Mouse (Mus musculus) induced T-regulatory cell, adult 2 months (primary cell): Measurements from ENCODE around the gene Abhd12.

ENCODE experiments used
- DNase-seq: peaks from one replicate; pipeline ENCODE4 v3.0.0-alpha.2; 2012; ENCODE audit warnings: low read depth

The Abhd12 gene

DNA sequence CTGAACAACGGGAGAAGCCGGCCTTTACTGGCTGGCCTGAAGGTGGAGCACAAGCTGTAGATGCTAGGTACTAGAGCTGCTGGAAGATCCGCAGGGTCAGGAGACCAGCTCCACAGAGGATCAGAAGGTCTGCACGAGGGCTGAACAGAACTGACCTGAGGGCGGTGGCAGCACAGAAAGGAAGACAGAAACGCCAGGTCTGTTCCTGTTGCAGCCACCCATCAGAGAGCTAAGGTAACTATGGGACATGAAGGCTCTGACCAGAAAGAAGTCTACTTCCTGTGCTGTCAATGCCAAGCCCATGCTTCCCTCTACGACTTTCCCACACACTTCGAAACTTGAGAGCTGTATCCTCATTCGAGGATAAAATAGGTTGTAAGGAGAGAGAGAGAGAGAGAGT lies 53.3 kb downstream of the Abhd12 start:
- DNase-seq = no peak

DNA sequence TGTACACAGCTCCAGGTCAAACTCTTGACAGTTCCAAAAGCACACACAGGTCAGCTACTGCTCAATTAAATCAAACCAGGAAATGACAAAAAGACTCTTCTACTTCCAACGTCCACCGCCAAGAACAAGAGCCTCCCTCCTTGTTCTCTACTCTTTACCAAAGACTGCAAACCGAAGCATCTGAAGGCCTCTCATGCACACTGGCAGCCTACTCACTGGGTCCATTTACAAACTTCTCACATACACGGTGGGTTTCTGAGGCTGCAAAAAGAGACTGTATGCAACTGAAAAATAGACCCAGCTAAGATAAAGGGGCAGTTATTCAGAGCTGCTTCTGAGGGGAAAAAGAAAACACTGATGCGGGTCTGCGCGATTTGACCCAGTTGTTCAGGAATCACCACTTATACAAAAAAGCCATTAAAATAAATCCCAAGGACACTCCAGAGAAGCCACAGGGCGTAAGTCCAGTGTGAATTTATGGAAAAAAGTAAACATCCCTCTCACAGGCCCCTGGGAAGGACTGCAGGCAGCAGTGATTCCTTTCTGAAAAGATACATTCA lies 57.0 kb downstream of the Abhd12 start:
- no peak for DNase-seq

DNA sequence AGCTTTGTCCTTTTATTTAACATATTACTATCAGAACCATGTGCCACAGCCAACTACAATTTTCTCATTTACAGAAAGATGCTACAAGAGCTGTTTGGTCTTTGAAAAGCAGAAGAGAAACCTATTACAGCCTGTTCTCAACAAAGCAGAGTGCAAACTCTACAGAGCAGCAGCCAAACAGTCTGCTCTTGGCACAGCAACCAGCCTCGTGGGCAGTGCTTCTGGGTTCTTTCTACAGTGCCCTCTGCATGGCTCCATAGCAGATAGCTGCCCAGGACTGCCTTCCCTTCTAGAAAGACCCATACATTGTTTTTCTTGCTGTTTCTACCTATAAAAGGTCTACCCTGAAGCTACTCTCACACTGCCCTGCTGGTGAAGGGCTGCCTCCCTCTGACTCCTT lies 59.7 kb downstream of the Abhd12 start:
- no peak for DNase-seq

DNA sequence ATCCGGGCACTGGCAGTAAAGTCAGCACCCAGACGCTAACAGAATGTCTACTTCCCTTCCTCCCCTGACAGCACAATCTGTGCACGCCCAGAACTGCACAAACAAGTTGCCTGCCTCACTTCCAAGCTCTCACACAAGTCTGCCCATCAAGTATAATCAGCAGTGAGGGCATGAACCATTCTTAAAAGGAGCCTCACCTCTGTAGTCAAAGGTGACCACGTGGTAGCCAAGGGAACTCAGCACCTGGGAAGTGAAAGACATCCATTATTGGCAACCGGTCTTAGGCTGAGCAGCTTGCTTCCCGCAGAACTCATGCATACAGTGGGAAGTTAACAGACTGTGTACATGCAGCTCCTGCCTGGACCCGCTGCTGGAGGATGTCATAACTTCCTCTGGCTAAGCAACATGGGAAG lies 62.5 kb downstream of the Abhd12 start:
- no peak for DNase-seq

DNA sequence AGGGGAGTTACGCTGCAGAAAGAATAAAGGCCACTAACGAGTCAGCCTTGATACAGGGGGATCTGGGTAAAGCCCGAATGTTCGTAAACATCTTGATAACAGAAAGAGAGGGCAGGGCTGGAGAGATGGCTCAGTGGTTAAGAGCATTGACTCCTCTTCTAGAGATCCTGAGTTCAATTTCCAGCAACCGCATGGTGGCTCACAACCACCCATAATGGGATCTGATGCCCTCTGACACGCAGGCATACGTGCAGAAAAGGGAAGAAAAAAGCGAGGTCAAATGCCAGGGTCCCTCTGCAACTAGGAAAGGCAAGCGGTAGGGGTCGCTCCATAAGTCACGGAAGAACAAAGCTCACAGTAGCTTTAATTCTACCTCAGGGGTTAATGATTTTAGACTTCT lies 63.4 kb downstream of the Abhd12 start:
- DNase-seq = no peak

DNA sequence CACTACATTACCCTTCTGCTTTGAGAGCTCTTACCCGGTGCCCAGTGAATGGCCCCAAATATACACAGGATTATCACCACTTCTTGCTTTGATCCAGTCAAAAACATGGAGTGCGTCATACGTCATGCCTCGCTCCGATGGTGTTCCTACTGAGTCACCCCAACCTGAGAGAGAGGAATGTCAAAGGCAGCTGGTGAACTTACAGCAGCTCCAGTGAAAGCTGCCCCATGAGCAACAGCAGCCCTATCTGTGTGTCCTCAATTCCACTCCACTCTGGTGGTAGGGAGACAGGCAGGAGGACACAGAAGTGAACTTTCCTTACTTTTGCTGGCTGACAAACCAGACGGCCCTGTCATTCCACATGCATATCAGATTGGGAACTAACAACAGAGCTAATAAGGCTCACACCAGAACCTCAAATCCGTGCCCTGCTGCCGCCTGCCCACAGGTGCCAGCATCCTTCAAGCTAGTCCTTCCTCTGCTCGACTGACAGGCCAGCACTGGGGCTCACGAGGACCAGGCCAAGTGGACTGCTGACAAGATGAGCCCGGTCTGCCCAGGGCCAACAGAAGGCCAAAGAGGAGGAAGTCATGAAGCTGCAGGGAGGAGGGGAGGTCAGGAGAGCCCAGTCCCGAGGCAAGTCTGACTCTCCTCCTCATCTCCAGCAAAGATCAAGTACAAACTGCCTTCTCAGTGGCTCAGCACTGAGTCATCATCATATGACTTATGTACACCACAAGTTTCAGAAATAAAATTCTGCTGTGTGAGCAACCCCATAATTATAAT lies 64.7 kb downstream of the Abhd12 start:
- DNase-seq = peak; percentile 37

DNA sequence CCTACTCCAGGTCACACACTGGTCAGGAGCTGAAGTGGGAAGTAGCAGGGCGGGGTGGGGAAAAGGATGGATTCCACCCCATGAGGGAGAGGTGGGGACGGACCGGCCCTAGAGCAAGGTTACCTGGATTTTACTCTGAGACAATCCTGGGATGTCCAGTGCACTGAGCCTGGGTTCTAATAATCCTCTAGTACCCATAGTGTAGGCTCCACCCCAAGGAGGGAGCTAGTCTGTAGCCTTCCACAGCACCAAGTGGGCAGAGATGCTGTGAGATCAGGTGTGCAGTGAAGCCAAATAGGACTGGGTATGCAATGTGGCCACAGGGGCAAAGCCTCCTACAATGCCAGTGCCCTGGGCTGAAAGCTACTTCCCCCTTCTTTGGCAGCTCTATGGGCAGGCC lies 66.8 kb downstream of the Abhd12 start:
- DNase-seq = no peak

DNA sequence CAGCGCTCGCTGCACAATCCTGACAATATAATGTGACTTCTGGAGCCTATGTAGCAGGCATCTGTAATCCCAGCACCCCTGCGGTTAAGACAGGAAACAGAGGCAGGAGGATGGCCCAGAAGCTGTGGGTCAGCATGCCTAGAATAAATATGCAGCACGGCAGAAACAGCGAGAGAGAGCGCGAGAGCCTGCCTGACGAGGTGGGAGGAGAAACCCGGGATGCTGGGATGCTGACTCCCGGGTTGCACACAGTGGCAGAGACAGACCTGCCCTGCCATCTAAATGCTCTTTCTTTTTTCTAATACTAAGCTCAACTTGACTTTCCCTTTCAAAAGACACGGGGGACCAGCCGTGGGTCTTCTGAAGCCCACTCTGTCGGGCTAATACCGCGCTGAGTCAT lies 67.6 kb downstream of the Abhd12 start:
- DNase-seq = no peak

DNA sequence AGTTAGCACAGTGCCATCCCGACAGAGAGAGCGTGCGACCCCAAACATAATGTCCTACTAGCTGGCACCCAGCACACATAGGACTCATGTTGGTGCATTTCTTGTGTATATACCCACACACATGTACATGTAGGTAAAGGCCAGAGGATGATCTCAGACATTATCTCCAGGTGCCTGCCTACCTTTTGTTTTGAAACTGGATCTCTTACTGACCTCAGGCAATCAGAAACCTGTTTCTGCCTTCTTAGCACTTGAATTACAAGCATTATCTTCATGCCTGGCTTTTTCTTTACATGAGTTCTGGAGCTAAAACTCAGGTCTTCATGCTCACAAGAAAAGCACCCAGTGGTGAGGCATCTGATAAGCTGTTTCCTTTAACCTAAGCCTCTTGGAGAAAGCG lies 68.6 kb downstream of the Abhd12 start:
- DNase-seq = no peak

DNA sequence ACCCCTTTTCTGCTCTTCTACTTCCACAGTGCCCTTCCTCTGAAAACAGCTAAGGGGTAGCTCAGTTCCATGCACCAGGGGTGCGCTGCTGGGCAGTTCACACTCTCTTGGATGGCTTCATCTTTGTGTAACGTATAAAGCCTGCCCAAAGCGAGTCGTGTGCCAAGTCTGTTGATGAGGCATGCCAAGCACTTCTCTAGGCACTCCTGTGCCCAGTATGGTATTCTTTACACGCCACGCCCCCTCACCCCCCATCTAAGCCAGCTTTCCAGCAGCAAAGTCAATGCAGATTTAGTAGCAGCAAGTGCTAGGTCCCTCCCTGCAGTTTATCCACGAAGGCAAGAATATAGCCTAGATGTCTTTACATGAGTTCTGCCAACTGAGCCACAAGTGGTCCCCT lies 69.9 kb downstream of the Abhd12 start:
- DNase-seq = no peak

DNA sequence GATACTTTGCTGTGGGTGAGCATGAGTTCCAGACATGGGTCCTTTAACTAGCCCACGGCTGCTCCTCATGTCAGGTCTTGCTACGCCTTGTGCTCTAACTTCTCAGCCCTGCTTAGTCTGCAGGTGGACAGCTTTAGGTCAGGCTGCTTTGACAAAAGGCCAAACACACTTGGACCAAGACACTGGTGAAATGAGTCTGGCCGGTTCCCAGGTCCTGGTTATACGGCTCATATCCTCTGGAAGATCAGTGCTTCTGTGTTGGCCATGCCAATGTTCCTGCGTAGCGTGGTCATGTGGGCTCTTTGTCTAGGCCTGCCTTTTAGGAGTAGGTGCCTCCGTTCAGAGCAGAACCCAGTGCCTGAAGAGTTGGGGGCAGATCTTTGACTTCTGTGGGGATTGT lies 72.5 kb downstream of the Abhd12 start:
- DNase-seq = no peak

DNA sequence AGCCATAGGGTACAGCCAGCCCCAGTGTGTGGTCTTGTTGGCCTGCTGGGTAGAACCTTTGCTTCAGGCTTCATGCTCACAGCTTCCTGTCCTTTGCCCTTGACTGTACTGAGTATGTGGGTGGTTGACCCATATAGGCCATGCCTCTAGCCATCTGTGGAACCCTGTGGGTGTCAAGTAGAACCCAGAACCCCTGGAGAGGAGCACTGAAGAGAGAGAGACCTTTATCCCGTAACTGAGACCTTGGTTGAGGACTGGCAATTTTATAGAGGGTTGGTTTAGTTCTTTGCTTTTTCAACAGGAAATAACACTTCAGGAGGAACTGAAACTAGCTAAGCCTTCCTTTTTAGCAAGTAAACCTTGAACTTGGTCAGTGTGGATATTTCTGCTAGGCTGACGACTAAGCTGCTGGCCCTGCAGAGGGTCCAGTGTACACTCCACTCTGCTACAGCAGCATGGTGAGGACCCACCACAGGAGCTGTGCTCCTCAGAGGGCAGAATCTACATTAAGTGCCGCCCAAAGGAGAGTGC lies 73.6 kb downstream of the Abhd12 start:
- peak; percentile 29 for DNase-seq

DNA sequence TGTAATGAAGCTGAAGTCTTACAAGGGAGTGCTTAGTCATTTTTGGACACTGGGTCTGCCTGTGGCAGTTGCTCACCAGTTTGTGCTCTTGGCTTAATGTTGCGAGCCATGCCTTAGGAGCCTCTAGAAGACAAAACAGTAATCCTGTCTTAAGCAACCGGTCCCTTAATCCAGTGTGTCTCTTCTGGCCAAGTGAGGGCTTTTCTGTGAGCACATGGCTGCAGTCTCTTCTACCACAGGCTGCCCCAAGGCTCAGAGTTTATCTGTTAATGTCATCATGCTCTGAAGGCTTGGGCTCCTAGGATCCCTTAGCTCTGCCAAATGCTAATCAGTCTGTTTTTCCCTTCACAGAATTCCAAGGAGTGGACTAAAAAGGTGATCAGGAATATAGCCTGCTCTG lies 74.5 kb downstream of the Abhd12 start:
- no peak for DNase-seq

DNA sequence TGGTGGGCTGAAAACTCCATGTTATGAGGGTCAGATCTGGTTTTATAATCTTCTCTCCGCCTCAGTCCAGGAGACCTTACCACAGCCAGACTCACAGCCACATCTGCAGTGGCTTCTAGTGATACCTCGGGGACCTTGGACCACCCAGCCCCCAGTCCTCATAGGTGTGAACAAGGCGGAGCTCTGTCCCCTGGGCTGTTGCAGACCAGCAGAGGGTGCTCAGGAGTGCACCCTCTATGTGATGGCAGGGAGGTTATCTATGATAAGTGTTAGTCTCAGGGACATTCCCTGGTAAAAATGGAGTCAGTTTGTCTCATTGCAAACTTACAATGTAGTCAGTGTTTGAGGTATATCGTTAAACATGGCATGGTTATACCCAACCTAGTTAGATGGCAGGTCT lies 75.9 kb downstream of the Abhd12 start:
- no peak for DNase-seq

DNA sequence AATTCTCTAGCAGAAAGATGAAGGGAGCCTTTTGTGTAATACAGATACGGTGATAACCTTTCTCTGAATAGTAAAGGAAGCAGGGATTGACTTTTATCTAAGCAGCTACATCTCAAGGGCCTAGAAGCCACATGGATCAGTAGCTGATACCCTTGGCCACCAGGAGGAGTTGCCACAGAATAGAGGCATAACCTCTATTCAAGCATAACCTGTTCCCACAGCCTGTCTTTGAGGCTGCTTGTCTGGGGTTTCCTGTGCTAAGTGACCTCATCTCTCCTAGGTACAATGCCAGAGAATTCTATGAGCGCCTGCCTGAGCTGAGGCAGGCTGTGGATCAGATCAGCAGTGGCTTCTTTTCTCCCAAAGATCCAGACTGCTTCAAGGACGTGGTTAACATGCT lies 76.4 kb downstream of the Abhd12 start:
- DNase-seq = peak; percentile 27

DNA sequence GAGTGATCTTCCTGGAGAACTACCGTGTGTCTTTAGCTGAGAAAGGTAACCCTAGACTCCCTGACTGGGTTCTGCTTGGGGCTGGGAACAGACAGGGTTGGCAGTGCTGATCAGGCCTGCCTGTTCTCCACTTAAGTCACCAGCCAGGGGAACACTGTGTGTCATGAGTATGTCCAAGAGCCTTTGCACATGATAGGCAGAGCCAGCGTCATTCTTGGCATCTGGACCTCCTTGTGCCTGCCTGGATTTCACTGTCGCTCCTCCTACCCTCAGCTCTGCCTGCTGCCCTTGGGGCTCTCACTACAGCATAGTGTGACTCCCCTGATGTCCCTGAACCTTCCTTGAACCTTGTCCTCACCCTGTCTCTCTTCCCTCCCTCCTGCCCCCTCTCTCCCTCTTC lies 78.1 kb downstream of the Abhd12 start:
- no peak for DNase-seq

DNA sequence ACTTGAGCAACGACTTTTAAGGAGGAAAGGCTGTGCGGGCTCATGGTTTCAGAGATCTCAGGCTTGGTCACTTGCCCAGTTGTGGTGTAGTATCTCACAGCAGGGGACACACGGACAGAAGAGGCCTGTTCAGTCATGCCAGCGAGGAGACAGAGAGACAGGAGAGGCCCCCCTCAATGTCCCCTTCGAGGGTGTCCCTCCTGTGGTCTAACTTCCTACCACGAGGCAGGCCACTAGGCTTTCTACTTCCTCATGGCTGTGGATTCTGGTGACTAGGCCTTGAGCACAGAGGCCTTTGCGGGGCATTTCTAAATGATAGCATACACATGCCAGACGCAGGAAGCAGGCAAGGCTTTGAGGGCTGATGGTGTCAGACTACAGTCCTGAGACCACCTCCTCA lies 81.6 kb downstream of the Abhd12 start:
- DNase-seq = no peak

DNA sequence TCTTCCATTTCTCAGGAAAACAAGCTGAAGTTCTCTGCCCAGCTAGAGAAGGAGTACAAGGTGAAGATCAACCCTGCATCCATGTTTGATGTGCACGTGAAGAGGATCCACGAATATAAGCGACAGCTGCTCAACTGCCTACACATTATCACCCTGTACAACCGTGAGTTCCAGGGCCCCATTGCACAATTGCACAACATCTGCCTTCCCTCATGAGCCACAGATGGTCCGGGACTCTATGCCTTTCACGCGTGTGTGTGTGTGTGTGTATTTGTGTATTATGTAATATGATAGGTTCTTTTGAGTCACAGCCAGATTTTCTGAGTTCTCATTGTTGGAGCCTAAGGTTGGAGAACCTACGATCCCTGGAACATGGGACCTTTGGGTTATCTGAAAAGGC lies 83.8 kb downstream of the Abhd12 start:
- DNase-seq = no peak

DNA sequence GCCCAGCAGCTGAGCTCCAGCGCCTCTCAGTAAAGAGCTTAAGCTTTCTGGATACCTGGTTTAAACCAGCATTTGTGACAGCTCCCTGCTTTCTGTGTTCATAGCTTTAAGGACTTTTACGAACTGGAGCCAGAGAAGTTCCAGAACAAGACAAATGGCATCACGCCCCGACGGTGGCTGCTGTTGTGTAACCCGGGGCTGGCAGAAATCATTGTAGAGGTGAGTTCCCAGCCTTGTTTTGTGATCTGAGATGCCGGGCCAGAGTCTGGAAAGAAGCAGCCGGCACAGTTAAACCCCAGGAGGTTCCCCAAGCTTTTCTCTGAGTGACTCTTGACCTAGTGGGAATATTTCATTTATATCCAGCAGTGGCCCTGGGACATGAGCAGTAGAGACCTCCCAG lies 85.8 kb downstream of the Abhd12 start:
- no peak for DNase-seq

DNA sequence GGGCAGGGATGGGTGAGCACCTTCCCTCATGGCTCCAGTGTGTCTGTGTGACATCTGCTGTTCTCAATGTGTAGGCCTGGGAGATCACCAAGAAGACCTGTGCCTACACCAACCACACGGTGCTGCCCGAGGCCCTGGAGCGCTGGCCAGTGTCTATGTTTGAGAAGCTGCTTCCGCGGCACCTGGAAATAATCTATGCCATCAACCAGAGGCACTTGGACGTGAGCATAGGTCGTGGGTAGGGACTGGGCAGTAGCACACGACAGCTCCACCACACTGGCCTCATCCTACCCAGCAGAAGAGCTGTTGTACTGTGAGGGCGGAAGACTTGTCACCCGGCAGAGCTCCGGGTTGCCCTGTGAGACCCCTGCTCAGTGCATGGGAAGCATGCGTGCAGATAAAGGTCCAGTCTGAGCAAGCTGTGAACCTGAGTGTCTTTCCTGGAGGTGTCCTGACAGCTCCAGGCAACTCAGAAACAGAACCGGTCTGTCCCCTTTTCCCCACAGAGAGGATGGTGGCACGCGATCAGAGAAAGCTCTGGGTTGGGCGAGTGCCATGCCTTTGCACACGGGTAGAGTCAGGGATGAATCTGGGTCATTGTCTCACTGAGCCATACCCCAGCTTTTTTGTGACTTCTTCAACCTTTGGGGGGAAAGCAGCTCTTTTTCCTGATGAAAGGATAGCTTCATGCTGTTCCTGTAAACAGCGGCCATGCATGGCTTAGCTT lies 87.7 kb downstream of the Abhd12 start:
- no peak for DNase-seq

DNA sequence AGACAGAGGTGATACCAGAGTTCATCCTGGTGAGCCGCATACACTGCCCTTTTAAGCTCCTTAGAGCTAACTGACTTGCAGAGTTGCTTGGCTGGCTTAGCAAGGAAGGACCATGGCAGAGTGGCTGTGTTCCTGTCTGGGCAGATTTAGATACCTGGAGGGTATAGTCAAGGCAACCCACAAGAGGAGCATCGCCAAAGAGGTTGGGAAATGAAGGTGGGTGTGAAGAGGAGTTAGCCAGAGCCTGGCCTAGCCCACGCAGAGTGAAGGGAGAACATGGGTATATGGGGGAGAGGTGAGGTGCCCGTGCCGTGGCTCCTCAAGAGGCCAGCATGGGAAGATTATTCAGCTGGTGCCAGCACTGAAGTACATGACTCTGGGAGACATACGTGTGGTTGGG lies 91.7 kb downstream of the Abhd12 start:
- DNase-seq = no peak

DNA sequence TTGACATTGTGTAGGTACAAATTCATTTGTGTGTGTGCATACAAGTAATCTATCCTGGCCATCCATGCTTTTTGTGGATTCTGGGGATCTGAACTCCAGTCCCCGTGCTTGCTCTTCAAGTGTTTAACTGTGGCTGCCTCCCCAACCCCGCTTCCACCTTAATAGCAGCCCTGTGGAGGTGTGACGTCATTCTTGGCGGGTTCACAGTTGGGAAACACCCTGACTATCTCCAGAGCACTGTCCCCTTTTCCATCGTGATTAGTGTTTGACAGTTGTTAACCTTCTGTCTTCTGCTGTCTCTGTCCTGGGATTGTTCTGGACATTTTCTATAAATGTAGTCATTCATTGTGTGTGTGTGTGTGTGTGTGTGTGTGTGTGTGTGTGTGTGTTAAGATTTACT lies 93.9 kb downstream of the Abhd12 start:
- DNase-seq = no peak

DNA sequence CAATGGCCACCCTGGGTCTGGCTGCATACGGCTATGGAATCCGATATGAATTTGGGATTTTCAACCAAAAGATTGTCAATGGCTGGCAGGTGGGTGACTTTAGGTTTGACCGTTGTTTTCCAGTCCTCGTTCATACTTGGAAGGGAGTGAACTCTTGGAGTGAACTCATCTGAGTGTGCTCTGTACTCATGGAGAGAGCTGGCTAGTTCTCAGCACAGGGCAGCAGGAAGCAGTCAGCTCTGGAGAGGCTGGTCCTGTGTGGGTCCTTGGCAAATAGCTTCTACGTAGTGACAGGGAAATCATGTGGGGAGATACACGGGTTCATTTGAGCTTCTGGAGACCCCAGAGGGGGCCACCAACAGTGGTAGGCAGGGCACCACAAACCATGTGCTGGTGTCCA lies 95.7 kb downstream of the Abhd12 start:
- DNase-seq = no peak
